Mouse (Mus musculus): Measurements from ENCODE around the gene Pdcd5. TPM values are rescaled to one million over a fixed set of nuclear protein-coding genes. Genes with fewer than 3 reads are reported as not detected.

Pdcd5 gene
- 10 to 100 TPM; 64.1 to 81.9 (median 67.9) TPM for polyA plus RNA-seq (2017; shearing (Covaris generic))

GRCm38 (mm10) chr7:35647101-35647698 is at the start of gene Pdcd5:
Gene Pdcd5 (minus strand): TSS chr7:35647521.
- peak; percentile 84 for ATAC-seq

GRCm38 (mm10) chr7:35692641-35693040 is 45.3 kb upstream of the Pdcd5 start:
- ATAC-seq: no peak

DNA sequence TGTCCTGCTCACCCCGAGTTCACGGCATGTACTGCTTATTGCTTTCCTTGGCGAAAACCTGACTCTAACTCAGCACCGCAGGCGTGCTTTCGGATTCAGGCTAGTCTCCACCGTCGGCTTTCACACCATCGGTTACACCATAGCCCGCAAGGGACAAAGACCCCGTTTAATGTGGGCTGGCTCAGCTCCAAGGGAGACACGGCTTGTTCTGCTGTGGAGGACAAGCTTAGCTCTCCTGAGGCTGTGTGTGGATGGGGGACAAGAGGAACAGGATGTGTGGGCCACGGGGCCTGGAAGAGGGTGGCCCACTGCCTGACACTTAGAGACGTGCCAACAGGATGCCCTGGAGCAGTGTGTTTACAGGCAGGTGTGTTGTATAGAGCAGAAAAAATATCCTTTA is 44.8 kb upstream of the Pdcd5 start:
- ATAC-seq: no peak

DNA sequence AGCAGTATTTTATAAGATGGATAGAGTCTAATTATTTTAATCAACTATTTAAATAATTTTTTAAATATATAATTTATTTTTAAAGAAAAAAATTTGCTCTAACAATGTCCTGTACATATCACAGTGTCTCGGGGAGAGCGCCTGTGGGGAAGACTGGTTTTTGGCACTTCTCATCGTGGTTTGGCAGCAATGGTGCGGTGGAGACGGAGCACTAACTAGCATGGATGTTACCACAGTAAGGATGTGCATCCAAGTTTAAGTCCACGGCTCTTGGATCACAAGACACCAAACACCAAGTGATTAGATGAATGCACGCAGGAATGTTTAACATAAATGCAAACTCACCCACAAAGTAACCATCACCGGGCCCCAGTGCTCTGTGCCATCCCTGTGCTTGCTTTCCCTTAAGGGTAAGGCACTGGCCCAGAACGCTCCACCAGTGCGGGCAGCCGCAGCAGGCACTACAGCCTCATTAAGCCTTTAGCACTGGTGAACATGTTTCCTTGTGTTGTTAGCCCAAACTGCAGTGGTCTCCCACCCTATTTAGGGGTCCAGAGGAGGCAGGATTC is 41.5 kb upstream of the Pdcd5 start:
- ATAC-seq: no peak

- ATAC-seq: no peak
Measured at GRCm38 (mm10) chr7:35688276-35688675, 41.0 kb upstream of the Pdcd5 start.

GRCm38 (mm10) chr7:35687229-35687628 is 39.9 kb upstream of the Pdcd5 start:
- ATAC-seq: no peak

- ATAC-seq: no peak
Measured at GRCm38 (mm10) chr7:35686756-35687155, 39.4 kb upstream of the Pdcd5 start.

GRCm38 (mm10) chr7:35686216-35686615 is 38.9 kb upstream of the Pdcd5 start:
- ATAC-seq: no peak

- no peak for ATAC-seq
Measured at GRCm38 (mm10) chr7:35683409-35684122, 36.2 kb upstream of the Pdcd5 start.

GRCm38 (mm10) chr7:35681559-35681958 is 34.2 kb upstream of the Pdcd5 start:
- no peak for ATAC-seq

GRCm38 (mm10) chr7:35678976-35679375 is 31.7 kb upstream of the Pdcd5 start:
- no peak for ATAC-seq

- ATAC-seq: no peak
Measured at GRCm38 (mm10) chr7:35668066-35669041, 21.0 kb upstream of the Pdcd5 start.

DNA sequence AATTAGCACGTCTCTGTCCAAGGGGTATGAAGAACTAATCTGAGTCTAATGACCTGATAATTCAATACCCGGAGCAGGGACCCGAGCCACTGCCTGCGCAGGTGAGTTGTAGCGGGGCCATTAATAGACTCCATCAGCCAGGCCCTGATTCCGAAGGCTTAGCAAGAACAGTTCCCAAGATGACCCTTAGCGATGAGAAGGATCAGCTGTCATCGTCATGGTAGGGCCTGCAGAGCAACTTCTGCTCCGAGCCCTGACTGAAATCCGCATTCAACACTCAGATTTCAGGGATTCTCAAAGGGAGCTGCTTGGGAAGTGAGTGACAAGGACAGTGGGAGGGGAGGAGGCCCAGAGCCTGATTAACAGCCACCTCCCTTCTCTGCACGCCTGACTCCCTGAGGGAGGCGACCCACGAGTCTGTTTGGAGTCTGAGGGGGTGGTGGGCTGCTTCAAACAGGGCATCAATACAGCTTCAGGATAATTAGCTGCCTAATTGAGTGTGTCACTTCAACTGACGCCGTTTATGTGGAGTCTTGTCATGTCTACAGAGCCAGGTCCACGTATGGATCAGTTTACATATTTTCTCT is 16.6 kb upstream of the Pdcd5 start:
- no peak for ATAC-seq

DNA sequence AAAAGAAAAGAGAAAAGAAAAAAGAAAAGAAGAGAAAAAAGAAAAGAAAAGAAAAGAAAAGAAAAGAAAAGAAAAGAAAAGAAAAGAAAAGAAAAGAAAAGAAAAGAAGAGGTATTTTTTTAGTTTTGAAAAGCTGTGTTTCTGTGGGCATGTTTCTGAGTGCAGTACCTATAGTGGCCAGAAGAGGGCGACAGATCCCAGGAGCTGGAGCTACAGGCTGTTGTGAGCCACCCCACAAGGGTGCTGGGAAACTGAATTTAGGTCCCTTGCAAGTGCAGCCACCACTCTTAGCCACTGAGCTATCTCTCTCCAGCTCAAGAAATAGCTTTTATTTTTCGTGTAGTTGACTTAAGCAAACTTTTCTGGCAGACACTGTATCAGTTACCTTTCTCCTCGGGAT is 11.9 kb upstream of the Pdcd5 start:
- ATAC-seq: no peak

DNA sequence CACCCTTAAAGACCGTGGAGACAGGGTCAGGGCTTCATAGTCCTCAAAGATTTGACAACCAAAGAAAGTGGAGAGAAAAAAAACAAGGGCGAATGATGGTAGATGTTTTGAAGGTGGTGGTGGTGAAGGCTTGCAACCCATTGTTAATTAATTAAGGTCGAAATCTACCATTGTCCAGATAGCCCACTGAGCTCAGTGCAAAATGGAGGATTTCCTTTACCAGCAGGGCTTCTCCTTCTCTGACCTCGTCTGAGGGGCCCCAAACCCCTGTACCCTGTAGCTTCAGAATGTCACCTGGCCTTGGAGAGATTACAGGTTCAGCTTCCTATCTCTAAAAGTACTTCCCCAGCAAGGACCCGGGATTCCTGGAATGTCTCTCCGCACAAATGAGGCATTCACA is 10.5 kb upstream of the Pdcd5 start:
- no peak for ATAC-seq

DNA sequence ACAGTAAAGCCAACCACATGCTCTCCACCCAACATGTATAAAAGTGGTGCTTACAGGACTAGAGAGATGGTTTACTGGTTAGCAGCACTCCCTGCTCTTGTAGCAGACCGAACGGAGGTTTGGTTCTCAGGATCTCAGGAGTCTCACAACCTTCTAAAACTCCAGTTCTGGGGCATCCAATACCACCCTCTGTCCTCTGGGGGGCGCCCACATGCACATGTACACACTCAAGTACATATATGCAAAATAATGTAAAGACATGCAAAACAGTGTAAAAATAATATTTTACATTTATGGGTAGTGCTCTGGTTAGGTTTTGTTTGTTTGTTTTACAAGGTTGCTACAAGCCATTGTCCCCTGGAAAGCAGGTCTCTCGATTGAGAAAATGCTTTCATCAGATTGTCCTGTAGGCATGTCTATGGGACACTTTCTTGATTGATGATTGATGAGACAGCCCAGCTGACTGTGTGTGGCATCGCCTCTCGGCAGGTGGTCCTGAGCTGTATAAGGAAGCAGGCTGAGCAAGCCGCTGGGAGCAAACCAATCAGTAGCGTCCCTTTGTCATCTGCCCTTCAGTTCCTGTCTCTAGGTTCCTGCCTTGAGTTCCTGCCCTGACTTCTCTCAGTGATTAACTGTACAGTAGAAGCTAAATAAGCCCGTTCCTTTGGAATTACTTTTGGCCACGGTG is 4.4 kb upstream of the Pdcd5 start:
- ATAC-seq: no peak

- no peak for ATAC-seq
Measured at GRCm38 (mm10) chr7:35650716-35651410, 3.5 kb upstream of the Pdcd5 start.

DNA sequence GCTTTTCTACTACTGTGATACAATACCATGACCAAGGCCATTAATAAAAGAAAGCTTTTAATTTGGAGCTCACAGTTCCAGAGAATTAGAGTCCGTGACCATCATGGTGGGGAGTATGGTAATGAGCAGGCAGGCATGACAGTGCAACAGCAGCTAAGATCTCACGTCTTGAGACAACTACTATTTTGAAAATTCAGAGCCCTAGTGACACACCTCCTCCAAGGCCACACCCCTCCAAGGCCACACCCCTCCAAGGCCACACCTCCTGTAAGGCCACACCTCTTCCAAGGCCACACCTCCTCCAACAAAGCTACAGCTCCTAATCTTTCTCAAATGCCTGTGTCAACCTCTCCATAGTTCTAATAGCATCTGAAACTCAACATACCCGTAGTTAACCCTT is 1.8 kb upstream of the Pdcd5 start:
- no peak for ATAC-seq

DNA sequence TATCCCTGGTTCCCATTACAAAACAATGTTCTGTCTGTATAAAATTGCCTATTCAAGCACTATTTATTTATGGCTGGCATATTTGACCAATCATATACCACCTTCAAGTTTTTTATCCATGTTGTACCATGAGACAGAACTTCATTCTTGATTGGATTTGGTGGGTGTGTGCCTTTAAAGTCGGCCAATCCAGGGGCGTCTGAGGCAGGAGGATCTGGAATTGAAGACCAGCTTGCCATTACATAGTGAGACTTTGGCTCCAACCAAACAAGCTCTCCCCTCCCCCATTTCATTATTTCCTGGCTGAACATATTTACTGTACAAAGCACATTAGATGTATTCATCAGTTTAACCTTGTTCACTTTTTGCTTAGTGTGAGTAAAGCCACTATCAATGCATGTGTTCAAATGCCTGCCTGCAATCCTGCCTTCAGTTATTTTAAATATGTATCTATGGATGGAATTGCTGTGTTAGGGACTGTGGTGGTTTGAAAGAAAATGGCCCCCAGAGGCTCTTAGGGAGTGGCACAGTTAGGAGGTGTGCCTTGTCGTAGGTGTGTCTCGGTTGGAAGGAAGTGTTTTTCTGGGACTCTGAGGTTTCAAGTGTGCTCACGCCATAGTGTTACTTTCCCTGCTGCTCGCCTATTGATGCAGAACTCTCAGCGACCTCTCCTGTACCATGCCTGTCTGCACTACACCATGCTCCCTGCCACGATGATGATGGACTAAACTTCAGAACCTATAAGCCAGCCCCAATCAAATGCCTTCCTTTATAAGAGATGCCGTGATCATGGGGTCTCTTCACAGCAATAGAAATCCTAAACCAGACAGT is 1.1 kb upstream of the Pdcd5 start:
- ATAC-seq: no peak

- peak; percentile 12 for ATAC-seq
Measured at GRCm38 (mm10) chr7:35646317-35647081, 822 bp downstream of the Pdcd5 start.
